Mouse (Mus musculus) olfactory bulb, adult 2 months (tissue): Measurements from ENCODE around the gene Mogs.

Experiments
- CTCF ChIP-seq: fragments of 200-500 bp; IDR thresholded peaks from 2 replicates; pipeline ENCODE4 v1.5.1; 2012; ENCODE audit warnings: low read depth, mild to moderate bottlenecking, low read length, moderate library complexity; ENCODE audit not compliant: insufficient read depth
- POLR2A ChIP-seq: fragments of 200-500 bp; IDR thresholded peaks from 2 replicates; pipeline ENCODE4 v1.6.1; 2012; ENCODE audit warnings: mild to moderate bottlenecking, low read depth, low read length, moderate library complexity; ENCODE audit not compliant: insufficient read depth

DNA sequence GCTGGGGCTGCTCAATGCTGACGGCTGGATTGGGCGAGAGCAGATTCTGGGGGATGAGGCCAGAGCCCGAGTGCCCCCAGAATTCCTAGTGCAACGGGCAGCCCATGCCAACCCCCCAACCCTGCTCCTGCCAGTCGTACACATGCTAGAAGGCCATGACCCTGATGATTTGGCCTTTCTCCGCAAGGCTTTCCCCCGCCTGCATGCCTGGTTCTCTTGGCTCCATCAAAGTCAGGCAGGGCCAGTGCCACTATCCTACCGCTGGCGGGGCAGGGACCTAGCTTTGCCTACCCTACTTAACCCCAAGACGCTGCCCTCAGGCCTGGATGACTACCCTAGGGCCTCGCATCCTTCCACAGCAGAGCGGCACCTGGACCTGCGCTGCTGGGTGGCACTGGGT, 2.3 kb downstream of the Mogs start:
- TF ChIP-seq CTCF, result no peak
- TF ChIP-seq POLR2A, result no peak
